ENCODE assay signal across 8 mouse cellular contexts in genomic region chr17:88598570-88599368, GRCm38 (mm10). TPM values are rescaled to one million over a fixed set of nuclear protein-coding genes. Genes with fewer than 3 reads are reported as not detected.
DNase-seq lines count a peak whose midpoint lies in the region; ATAC-seq and TF ChIP-seq lines count a peak whose summit lies in the region.

No protein-coding gene starts in this region.

- no peak overlapping the region for H3K27ac ChIP-seq in ES-E14 (ENCODE audit: insufficient read depth, low read depth, low read length, poor library complexity, severe bottlenecking)
- peak overlapping the region; percentile 74 for H3K27ac ChIP-seq in heart, embryonic 11.5 days (ENCODE audit: low read depth, low read length)
- peak overlapping the region; percentile 95 for H3K27ac ChIP-seq in limb, embryonic 15.5 days
- peak overlapping the region; percentile 44; the same call in 1 of the 2 replicates for H3K27ac ChIP-seq in stomach, embryonic 15.5 days

- H3K36me3 ChIP-seq in ES-E14 (ENCODE audit: control insufficient read depth, insufficient read depth, low read length, poor library complexity, severe bottlenecking) = no peaks in the 10 kb centered on the region
- no peaks in the 10 kb centered on the region for H3K36me3 ChIP-seq in heart, embryonic 11.5 days (ENCODE audit: control insufficient read depth, insufficient read depth, low read length)
- H3K36me3 ChIP-seq in limb, embryonic 15.5 days = no peaks in the 10 kb centered on the region
- H3K36me3 ChIP-seq in stomach, embryonic 15.5 days = no peaks in the 10 kb centered on the region

- H3K4me2 ChIP-seq in heart, embryonic 11.5 days = peak overlapping the region; percentile 74
- peak overlapping the region; percentile 78 for H3K4me2 ChIP-seq in limb, embryonic 15.5 days
- H3K4me2 ChIP-seq in stomach, embryonic 15.5 days = peak overlapping the region; percentile 77

- WGBS in heart, embryonic 11.5 days (ENCODE audit: insufficient replicate concordance) = 17% methylated on average over 14 of the region's 14 CpGs
- WGBS in limb, embryonic 15.5 days = 12% methylated on average over 14 of the region's 14 CpGs
- WGBS in stomach, embryonic 15.5 days = 16% methylated on average over 14 of the region's 14 CpGs

- DNase-seq in 3134 (ENCODE audit: extremely low read depth, insufficient read length, low spot score) = peak; percentile 54
- DNase-seq in ES-E14 (ENCODE audit: low read depth, low spot score) = no peak
- DNase-seq in right cerebral cortex, postnatal 25 days = no peak
- DNase-seq in gastrocnemius, postnatal 14 days = no peak
- no peak for DNase-seq in layer of hippocampus, postnatal 25 days (ENCODE audit: extremely low spot score in 1 of 2, low spot score in 1 of 2)

- in situ Hi-C loops in ES-E14 (cut with MboI; ENCODE audit: low sequenced_read_pairs in 2 of 2, unreplicated experiment in 2 of 2) = no loop called here

- peak overlapping the region; percentile 15; the same call in 1 of the 2 replicates for H3K9ac ChIP-seq in ES-E14 (ENCODE audit: insufficient read depth, low read depth, low read length, poor library complexity, severe bottlenecking)
- peak overlapping the region; percentile 64 for H3K9ac ChIP-seq in heart, embryonic 11.5 days (ENCODE audit: low read depth, low read length)
- 0 out of 2 replicates have a peak overlapping the region, but pooled peaks have one; percentile 0 for H3K9ac ChIP-seq in limb, embryonic 15.5 days
- H3K9ac ChIP-seq in stomach, embryonic 15.5 days = no peak overlapping the region; the same call in 1 of the 2 replicates

- H3K9me3 ChIP-seq in ES-E14 (ENCODE audit: control insufficient read depth, insufficient read depth, low read depth, low read length) = no peaks in the 10 kb centered on the region
- H3K9me3 ChIP-seq in heart, embryonic 11.5 days (replicated peaks; ENCODE audit: control insufficient read depth, low read length) = no peaks in the 10 kb centered on the region
- H3K9me3 ChIP-seq in limb, embryonic 15.5 days = no peaks in the 10 kb centered on the region
- no peaks in the 10 kb centered on the region for H3K9me3 ChIP-seq in stomach, embryonic 15.5 days

- ATAC-seq in heart, embryonic 11.5 days (replicated peaks; ENCODE audit: insufficient number of reproducible peaks, low FRiP score, low TSS enrichment) = no peak
- peak; percentile 57 for ATAC-seq in limb, embryonic 15.5 days (ENCODE audit: insufficient number of reproducible peaks, low FRiP score, low TSS enrichment, low read depth)
- ATAC-seq in stomach, embryonic 15.5 days (ENCODE audit: insufficient read depth, low FRiP score, low read depth) = no peak

- H3K4me3 ChIP-seq in ES-E14 (ENCODE audit: insufficient read depth in 1 of 2, low read depth in 1 of 2, low read length in 2 of 2, poor library complexity in 1 of 2, severe bottlenecking in 1 of 2) = no peak overlapping the region
- peak overlapping the region; percentile 52 for H3K4me3 ChIP-seq in heart, embryonic 11.5 days (ENCODE audit: low read depth, low read length)
- peak overlapping the region; percentile 66 for H3K4me3 ChIP-seq in limb, embryonic 15.5 days
- peak overlapping the region; percentile 62 for H3K4me3 ChIP-seq in stomach, embryonic 15.5 days (replicated peaks)

- intact Hi-C loops in gastrocnemius, postnatal 14 days (cut with DNase I; ENCODE audit: low total_unique reads) = no loop called here

- H3K27me3 ChIP-seq in heart, embryonic 11.5 days (ENCODE audit: control insufficient read depth, insufficient read depth, low read length) = no peaks in the 10 kb centered on the region
- no peaks in the 10 kb centered on the region for H3K27me3 ChIP-seq in limb, embryonic 15.5 days
- no peaks in the 10 kb centered on the region for H3K27me3 ChIP-seq in stomach, embryonic 15.5 days (replicated peaks)

- peaks cover 1 to 8% of the 10 kb centered on the region in 2 experiments; a peak in 1 of 4 replicates for H3K4me1 ChIP-seq in ES-E14 (ENCODE audit: control insufficient read depth in 2 of 2, insufficient read depth in 2 of 2, low read length in 2 of 2, poor library complexity in 1 of 2)
- peaks cover 13% of the 10 kb centered on the region for H3K4me1 ChIP-seq in heart, embryonic 11.5 days (ENCODE audit: control insufficient read depth, insufficient read depth, low read length)
- H3K4me1 ChIP-seq in limb, embryonic 15.5 days = peaks cover 26% of the 10 kb centered on the region
- H3K4me1 ChIP-seq in stomach, embryonic 15.5 days = peaks cover 14% of the 10 kb centered on the region; the same call in 1 of the 2 replicates

TF ChIP-seq in ES-E14, 5 proteins besides CTCF, POLR2A, EP300 and RAD21:
- no peak for TF ChIP-seq ZC3H11A (IDR thresholded peaks at IDR 0.05; ENCODE audit: borderline replicate concordance, low read depth, low read length)
- TF ChIP-seq MAFK (IDR thresholded peaks at IDR 0.05; ENCODE audit: insufficient read depth, low read depth, low read length) = no peak
- no peak for TF ChIP-seq CHD2 (IDR thresholded peaks at IDR 0.05; ENCODE audit: low read depth, low read length)
- no peak for TF ChIP-seq HCFC1 (IDR thresholded peaks at IDR 0.05; ENCODE audit: borderline replicate concordance, insufficient read depth, low read length)
- no peak for TF ChIP-seq ZNF384 (IDR thresholded peaks at IDR 0.05; ENCODE audit: low read depth, low read length)
TF ChIP-seq in ES-E14: peak in this region for 0.

RNA-seq across cellular contexts. Expression of gene Ston1, which starts 1.3 kb away (rescaled TPM):
- total RNA-seq in ES-E14 (2012; rRNA removed) = 4.0 and 4.5 TPM in 2 replicates
- polyA plus RNA-seq in heart, embryonic 11.5 days (2014; fragmentation: Nextera tagmentation; extraction: Ambion mirVana) = 6.9 and 11.1 TPM in 2 replicates
- 8.6 TPM in 2 replicates for polyA plus RNA-seq in limb, embryonic 15.5 days (2015; fragmentation: Nextera tagmentation; extraction: Ambion mirVana)
- polyA plus RNA-seq in stomach, embryonic 15.5 days (2015; fragmentation: Nextera tagmentation; extraction: Ambion mirVana) = 5.1 and 5.9 TPM in 2 replicates
- 10 to 100 TPM; 18.5 to 18.9 TPM for total RNA-seq in gastrocnemius, postnatal 14 days (2021)
- 10 to 100 TPM; 13.3 to 13.8 TPM for total RNA-seq in layer of hippocampus, postnatal 25 days (2021)

Comparison
In these comparisons a context has a peak if more than half of its experiments do, and no peak if none do; other contexts are left out.
1. H3K4me3 ChIP-seq: peak in heart, embryonic 11.5 days (single experiment), limb, embryonic 15.5 days (single experiment) and stomach, embryonic 15.5 days (single experiment); none in ES-E14 (0 of 2).
2. Peak in every context shown above with its lines, with median percentiles within 50 percentile points of each other: H3K4me2 ChIP-seq.